Mouse (Mus musculus): ENCODE data around the gene Trim41. TPM values are rescaled to one million over a fixed set of nuclear protein-coding genes. Genes with fewer than 3 reads are reported as not detected.
A peak's percentile ranks its signal among the peaks of the same experiment; 100 is the strongest.

Gene Trim41
- polyA plus RNA-seq, 1 experiment from 2014 or later, result 4.5 TPM

DNA sequence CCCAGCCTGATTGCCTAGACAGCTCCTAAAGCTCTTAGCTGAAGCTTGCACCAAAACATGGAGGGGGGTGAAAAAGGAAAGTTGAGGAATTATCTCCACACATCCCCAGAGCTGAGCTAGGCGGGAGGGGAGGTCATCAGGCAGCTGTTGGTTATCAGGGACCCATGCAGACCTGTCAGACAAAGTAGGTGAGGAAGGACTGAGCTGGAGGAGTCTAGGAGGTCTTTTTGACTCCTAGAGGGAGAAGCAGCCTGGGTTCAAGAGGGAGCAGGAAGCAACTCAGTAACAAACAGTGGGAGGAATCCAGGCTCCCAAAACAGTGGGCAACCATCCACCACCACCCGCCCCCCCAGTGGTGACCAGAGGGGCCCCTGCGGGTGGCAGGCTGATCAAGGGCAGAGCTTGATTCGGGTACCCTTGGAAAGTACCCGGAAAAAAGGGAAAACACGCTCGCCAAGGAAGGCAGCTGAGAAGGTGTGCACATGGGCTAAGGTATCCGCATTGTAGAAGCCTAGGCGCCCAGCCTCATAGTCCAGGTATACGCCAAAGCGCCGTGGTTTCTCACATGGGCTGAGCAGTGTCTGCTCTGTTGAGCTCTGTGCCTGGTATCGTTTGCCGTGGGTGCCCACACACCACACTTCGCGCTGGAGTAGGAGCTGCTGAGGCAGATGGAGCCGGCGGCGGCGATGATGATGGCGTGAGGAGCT lies 10.1 kb downstream of the Trim41 start:
- no peak overlapping the region for H3K27ac ChIP-seq (ENCODE audit: low read depth, low read length)
- no peaks in the 10 kb centered on the region for H3K27me3 ChIP-seq (ENCODE audit: control insufficient read depth, insufficient read depth, low read length)
- no peak overlapping the region for H3K4me2 ChIP-seq (ENCODE audit: low read depth, low read length, severe bottlenecking)
- ATAC-seq (replicated peaks; ENCODE audit: low FRiP score) (peak; percentile 38), DNase-seq (ENCODE audit: low spot score) (no peak)
- no peak overlapping the region for H3K4me3 ChIP-seq (ENCODE audit: low read depth, low read length)
- no peaks in the 10 kb centered on the region for H3K9me3 ChIP-seq (ENCODE audit: control insufficient read depth, low read length)
- no peak overlapping the region for H3K9ac ChIP-seq (ENCODE audit: low read length)
- WGBS, result 62% methylated on average over 21 of the region's 21 CpGs
- H3K4me1 ChIP-seq (replicated peaks; ENCODE audit: control insufficient read depth, insufficient read depth, low read length), result peaks cover under 1% of the 10 kb centered on the region; the same call in 1 of the 2 replicates
- peaks cover 36% of the 10 kb centered on the region for H3K36me3 ChIP-seq (ENCODE audit: control insufficient read depth, insufficient read depth, low read length)

DNA sequence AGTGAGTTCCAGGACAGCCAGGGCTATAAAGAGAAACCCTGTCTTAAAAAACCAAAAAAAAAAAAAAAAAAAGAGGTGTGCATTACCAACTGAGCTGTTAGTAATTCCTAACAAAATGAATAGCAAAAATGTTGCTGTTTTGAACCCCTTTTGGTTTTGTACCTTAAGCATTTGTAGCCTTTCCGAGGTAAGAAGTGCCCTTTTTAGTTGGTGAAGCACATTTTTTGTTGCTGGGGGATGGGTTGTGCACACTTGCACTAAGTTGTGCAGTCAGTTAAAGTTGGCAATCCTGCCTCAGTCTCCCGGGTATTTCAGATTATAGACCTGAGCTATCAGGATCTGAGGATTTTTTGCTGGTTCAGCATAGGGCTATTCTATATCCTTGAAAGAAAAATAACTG lies 12.2 kb downstream of the Trim41 start:
- Histone ChIP-seq H3K9ac (ENCODE audit: low read length) (no peak overlapping the region), H3K4me2 (ENCODE audit: low read depth, low read length, severe bottlenecking) (no peak overlapping the region), H3K4me3 (ENCODE audit: low read depth, low read length) (no peak overlapping the region), H3K9me3 (ENCODE audit: control insufficient read depth, low read length) (no peaks in the 10 kb centered on the region), H3K27ac (ENCODE audit: low read depth, low read length) (no peak overlapping the region), H3K4me1 (replicated peaks; ENCODE audit: control insufficient read depth, insufficient read depth, low read length) (peaks cover 7% of the 10 kb centered on the region), H3K27me3 (ENCODE audit: control insufficient read depth, insufficient read depth, low read length) (no peaks in the 10 kb centered on the region), H3K36me3 (ENCODE audit: control insufficient read depth, insufficient read depth, low read length) (peaks cover 42% of the 10 kb centered on the region)
- ATAC-seq (replicated peaks; ENCODE audit: low FRiP score) (no peak), DNase-seq (ENCODE audit: low spot score) (no peak)
- 89% methylated on average over 2 of the region's 2 CpGs for WGBS

DNA sequence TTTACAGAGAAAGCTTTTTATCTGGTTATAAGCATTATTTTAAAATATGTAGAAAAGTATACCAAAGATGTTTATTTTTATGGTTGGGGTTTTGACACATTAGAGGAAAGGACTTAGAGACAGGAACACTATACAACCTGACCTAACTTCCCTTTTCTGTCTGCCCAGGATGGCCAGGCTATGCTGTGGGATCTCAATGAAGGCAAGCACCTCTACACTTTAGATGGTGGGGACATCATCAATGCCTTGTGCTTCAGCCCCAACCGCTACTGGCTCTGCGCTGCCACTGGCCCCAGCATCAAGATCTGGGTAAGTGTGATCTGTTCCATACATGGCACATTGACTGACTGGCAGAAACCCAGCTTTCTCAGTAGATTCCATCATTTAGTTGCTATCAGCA lies 13.2 kb downstream of the Trim41 start:
- DNase-seq (ENCODE audit: low spot score), result no peak
- Histone ChIP-seq H3K27me3 (ENCODE audit: control insufficient read depth, insufficient read depth, low read length) (no peaks in the 10 kb centered on the region), H3K27ac (ENCODE audit: low read depth, low read length) (no peak overlapping the region), H3K9ac (ENCODE audit: low read length) (no peak overlapping the region), H3K4me2 (ENCODE audit: low read depth, low read length, severe bottlenecking) (no peak overlapping the region), H3K36me3 (ENCODE audit: control insufficient read depth, insufficient read depth, low read length) (peaks cover 42% of the 10 kb centered on the region), H3K9me3 (ENCODE audit: control insufficient read depth, low read length) (no peaks in the 10 kb centered on the region), H3K4me1 (replicated peaks; ENCODE audit: control insufficient read depth, insufficient read depth, low read length) (peaks cover 7% of the 10 kb centered on the region), H3K4me3 (ENCODE audit: low read depth, low read length) (no peak overlapping the region)
- WGBS, result 93% methylated on average over 2 of the region's 2 CpGs
- ATAC-seq (replicated peaks; ENCODE audit: low FRiP score), result no peak

DNA sequence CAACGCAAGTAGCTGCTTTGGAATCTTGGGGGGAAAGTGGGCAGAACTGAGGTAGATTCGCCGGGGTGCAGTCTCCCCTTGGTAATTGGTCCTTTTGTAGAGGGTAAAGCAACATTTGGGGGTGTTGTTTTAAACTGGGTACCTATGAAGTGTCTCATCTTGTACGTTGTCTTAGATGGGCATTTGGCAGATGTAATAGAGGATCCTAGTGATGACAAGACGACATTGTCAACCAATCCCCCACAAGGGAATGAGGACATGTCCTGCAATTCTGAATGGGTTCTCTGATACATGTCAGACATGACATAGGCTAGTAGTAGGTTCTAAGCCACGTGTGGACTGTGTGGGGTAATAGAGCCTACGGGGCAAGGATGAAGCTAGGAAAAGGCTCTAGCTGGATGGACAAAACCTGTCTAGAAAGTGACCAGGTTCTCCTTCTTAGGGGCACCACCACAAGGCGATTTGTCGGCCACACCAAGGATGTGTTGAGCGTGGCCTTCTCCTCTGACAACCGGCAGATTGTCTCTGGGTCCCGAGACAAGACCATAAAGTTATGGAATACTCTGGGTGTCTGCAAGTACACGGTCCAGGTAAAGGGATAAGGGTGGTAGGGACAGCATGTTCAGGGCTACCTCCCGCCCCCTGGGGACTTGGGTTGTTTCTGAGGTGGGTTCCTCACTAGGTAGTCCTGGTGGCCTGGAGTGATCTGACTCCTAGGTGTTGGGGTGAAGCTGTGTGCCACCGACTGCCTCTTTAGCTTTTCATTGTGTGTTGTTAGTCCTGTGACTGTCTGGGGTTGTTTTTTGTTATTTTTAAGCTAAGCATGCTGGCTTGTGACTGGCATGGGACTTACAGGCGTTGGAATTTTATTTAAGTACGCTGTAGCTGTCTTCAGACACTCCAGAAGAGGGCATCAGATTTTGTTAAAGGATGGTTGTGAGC lies 15.1 kb downstream of the Trim41 start:
- Histone ChIP-seq H3K27ac (ENCODE audit: low read depth, low read length) (no peak overlapping the region), H3K4me1 (replicated peaks; ENCODE audit: control insufficient read depth, insufficient read depth, low read length) (peaks cover 7% of the 10 kb centered on the region), H3K27me3 (ENCODE audit: control insufficient read depth, insufficient read depth, low read length) (no peaks in the 10 kb centered on the region), H3K4me2 (ENCODE audit: low read depth, low read length, severe bottlenecking) (peak overlapping the region; percentile 91), H3K9ac (ENCODE audit: low read length) (peak overlapping the region; percentile 94), H3K4me3 (ENCODE audit: low read depth, low read length) (peak overlapping the region; percentile 87), H3K9me3 (ENCODE audit: control insufficient read depth, low read length) (no peaks in the 10 kb centered on the region), H3K36me3 (ENCODE audit: control insufficient read depth, insufficient read depth, low read length) (peaks cover 36% of the 10 kb centered on the region)
- 80% methylated on average over 17 of the region's 17 CpGs for WGBS
- no peak for DNase-seq (ENCODE audit: low spot score)
- ATAC-seq (replicated peaks; ENCODE audit: low FRiP score), result no peak

DNA sequence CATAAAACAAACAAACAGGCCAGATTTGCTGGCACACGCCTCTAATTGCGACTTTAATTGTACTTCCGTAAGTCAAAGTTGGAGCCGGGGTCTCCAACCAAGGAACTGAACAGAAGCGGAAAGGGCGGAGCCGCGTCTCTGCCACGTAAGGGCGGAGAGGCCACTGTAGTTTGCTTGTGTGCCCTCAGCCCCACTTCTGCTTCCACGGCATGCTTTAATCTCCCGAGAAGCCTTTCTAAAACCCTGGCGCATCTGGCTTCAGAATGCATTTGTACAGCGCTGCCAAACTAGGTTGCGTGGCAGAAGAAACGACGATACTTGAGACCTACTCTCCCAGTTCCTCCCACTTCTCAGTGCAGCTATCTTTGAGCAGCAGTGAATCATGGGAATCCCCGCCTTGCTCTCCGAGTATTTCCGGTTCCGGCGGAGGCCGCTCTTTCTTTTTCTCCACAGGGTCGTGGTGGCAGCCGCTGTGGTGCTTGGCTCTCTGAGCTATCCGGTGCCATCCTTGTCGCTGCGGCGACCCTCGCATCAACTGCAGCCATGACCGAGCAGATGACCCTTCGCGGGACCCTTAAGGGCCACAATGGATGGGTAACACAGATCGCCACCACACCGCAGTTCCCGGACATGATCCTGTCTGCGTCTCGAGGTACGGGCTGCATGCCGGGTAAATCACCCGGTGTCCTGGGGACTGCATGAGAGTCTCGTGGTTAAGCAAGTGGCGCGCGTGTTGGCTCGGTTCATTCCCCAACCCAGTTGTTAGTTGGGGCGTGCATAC lies 17.0 kb downstream of the Trim41 start, which contains the start of gene Rack1:
Gene Rack1, plus strand, starts transcription at position 412 of the 781 bp plus-strand sequence.
- under 1% methylated on average over 47 of the region's 47 CpGs for WGBS
- DNase-seq (ENCODE audit: low spot score), result peak; percentile 90

DNA sequence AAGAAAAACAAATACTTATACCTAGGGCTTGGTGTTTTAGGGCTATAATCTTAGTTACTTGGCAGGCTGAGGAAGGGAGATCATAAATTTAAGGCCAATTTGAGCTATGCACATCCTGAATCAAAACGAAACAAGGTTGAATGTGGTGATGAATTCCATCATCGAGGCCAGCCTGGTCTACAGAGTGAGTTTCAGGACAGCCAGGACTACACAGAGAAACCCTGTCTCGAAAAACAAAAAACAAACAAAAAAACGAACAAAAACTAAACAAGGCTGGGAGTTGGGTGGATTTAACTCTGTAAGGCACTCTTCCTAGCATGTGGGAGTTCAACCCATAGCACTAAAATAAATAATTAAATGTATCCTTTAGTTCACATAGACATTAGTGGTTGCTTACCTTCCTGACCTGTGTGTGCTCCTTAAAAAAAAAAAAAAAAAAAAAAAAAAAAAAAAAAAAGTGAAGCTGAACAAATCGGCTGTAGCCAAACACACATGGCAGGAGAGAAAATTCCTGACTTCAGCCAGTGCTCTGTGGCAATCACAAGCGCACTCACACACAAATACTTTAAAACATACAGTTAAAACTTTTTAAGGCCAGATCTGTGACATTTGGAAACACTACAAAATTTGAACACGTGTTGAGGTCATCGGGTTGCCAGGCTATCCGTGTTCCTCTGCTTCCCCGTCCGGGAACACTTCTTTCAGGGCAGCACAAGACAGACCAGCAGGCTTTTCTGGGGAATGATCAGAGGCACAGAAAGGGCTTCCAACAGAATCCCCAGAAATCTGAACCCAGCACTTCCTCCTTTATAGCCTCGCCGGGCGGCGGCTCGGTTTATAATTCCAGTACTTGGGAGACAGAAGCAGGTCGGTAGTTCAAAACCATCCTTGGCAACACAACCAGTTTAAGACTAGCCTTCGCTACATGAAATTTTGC lies 17.9 kb downstream of the Trim41 start:
- WGBS, result 11% methylated on average over 18 of the region's 18 CpGs
- H3K36me3 ChIP-seq (ENCODE audit: control insufficient read depth, insufficient read depth, low read length), result peaks cover 21% of the 10 kb centered on the region; the same call in 1 of the 2 replicates
- peak; percentile 13 for ATAC-seq (replicated peaks; ENCODE audit: low FRiP score)
- H3K9me3 ChIP-seq (ENCODE audit: control insufficient read depth, low read length), result no peaks in the 10 kb centered on the region
- peaks cover 7% of the 10 kb centered on the region for H3K4me1 ChIP-seq (replicated peaks; ENCODE audit: control insufficient read depth, insufficient read depth, low read length)
- no peak for DNase-seq (ENCODE audit: low spot score)
- peak overlapping the region; percentile 87 for H3K4me3 ChIP-seq (ENCODE audit: low read depth, low read length)
- H3K27me3 ChIP-seq (ENCODE audit: control insufficient read depth, insufficient read depth, low read length), result no peaks in the 10 kb centered on the region
- peak overlapping the region; percentile 93 for H3K27ac ChIP-seq (ENCODE audit: low read depth, low read length)
- H3K9ac ChIP-seq (ENCODE audit: low read length), result peak overlapping the region; percentile 94
- H3K4me2 ChIP-seq (ENCODE audit: low read depth, low read length, severe bottlenecking), result peak overlapping the region; percentile 61

More for the DNA sequence above, 17.0 kb downstream of the Trim41 start, which contains the start of gene Rack1:
- no peaks in the 10 kb centered on the region for H3K27me3 ChIP-seq (ENCODE audit: control insufficient read depth, insufficient read depth, low read length)
- H3K36me3 ChIP-seq (ENCODE audit: control insufficient read depth, insufficient read depth, low read length), result peaks cover 28% of the 10 kb centered on the region; the same call in 1 of the 2 replicates
- no peaks in the 10 kb centered on the region for H3K9me3 ChIP-seq (ENCODE audit: control insufficient read depth, low read length)
- H3K4me1 ChIP-seq (replicated peaks; ENCODE audit: control insufficient read depth, insufficient read depth, low read length), result peaks cover 7% of the 10 kb centered on the region
- ATAC-seq (replicated peaks; ENCODE audit: low FRiP score), result peak; percentile 92
- H3K27ac ChIP-seq (ENCODE audit: low read depth, low read length), result peak within 1 kb of the TSS; percentile 93
- H3K4me2 ChIP-seq (ENCODE audit: low read depth, low read length, severe bottlenecking), result peak within 1 kb of the TSS; percentile 91
- peak within 1 kb of the TSS; percentile 94 for H3K9ac ChIP-seq (ENCODE audit: low read length)
- H3K4me3 ChIP-seq (ENCODE audit: low read depth, low read length), result peak within 1 kb of the TSS; percentile 87

DNA sequence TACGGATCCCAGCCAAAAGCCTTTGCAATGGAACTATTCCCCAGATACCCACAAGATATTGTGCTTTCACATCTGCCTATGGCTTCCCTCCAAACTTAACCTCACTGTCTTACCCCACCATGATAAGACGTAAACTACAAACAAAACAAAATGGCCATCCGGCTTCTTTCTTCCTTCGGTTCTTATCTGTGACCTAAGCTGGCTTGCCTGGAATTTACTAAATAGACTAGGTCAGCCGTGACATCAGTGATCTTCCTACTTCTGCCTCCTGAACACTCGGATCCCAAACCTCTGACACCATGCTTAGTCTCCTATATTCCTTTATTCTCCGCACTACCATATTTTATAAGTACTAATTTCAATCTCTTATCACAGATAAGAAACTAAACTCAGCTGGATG lies 18.8 kb downstream of the Trim41 start:
- no peak for DNase-seq (ENCODE audit: low spot score)
- Histone ChIP-seq H3K9ac (ENCODE audit: low read length) (no peak overlapping the region), H3K9me3 (ENCODE audit: control insufficient read depth, low read length) (no peaks in the 10 kb centered on the region), H3K27ac (ENCODE audit: low read depth, low read length) (no peak overlapping the region), H3K4me3 (ENCODE audit: low read depth, low read length) (no peak overlapping the region), H3K4me2 (ENCODE audit: low read depth, low read length, severe bottlenecking) (no peak overlapping the region), H3K4me1 (replicated peaks; ENCODE audit: control insufficient read depth, insufficient read depth, low read length) (peaks cover 7% of the 10 kb centered on the region), H3K36me3 (ENCODE audit: control insufficient read depth, insufficient read depth, low read length) (peaks cover 13% of the 10 kb centered on the region; the same call in 1 of the 2 replicates), H3K27me3 (ENCODE audit: control insufficient read depth, insufficient read depth, low read length) (no peaks in the 10 kb centered on the region)
- WGBS, result 82% methylated on average over 7 of the region's 7 CpGs
- no peak for ATAC-seq (replicated peaks; ENCODE audit: low FRiP score)
